Mouse (Mus musculus) erythroblast, embryonic 14.5 days (primary cell): ENCODE measurements at regions not wholly inside any gene's neighbourhood (a gene's known extent, or its start where the extent isn't known, plus 50 kb on each side); places are given as distances from the start of the nearest gene placed in this dataset.

Source experiments
- H3K27me3 ChIP-seq: 2 replicates; pipeline ENCODE4 v1.6.1; 2012; ENCODE audit warnings: inconsistent platforms; ENCODE audit not compliant: control insufficient read depth
- H3K36me3 ChIP-seq: 2 replicates; pipeline ENCODE4 v1.6.1; 2012; ENCODE audit warnings: mild to moderate bottlenecking, inconsistent platforms; ENCODE audit not compliant: control insufficient read depth
- H3K4me1 ChIP-seq: 2 replicates; pipeline ENCODE4 v1.6.1; 2012; ENCODE audit warnings: inconsistent platforms; ENCODE audit not compliant: control insufficient read depth
- H3K4me3 ChIP-seq: replicated peaks from 2 replicates; pipeline ENCODE3; 2012; ENCODE audit warnings: moderate library complexity, mild to moderate bottlenecking, inconsistent platforms
- H3K9me3 ChIP-seq: 2 replicates; pipeline ENCODE4 v1.6.1; 2012; ENCODE audit warnings: low read length, inconsistent platforms, mixed read lengths; ENCODE audit not compliant: control insufficient read depth
- GATA1 ChIP-seq: IDR thresholded peaks from 2 replicates; pipeline ENCODE4 v1.6.1; 2012; ENCODE audit warnings: low read length, inconsistent platforms, mixed read lengths
- TAL1 ChIP-seq: IDR thresholded peaks from 3 replicates; pipeline ENCODE4 v1.6.1; 2012; ENCODE audit warnings: low read length, inconsistent platforms, mixed read lengths

GRCm38 (mm10) chr13:83880305-83880704 lies 341.8 kb upstream of the Tmem161b start:
- no peaks in the 10 kb centered on the region for H3K9me3 ChIP-seq
- TF ChIP-seq TAL1, result no peak
- TF ChIP-seq GATA1, result no peak
- no peak overlapping the region for H3K4me3 ChIP-seq
- H3K36me3 ChIP-seq, result no peaks in the 10 kb centered on the region
- no peaks in the 10 kb centered on the region for H3K27me3 ChIP-seq
- H3K4me1 ChIP-seq, result no peaks in the 10 kb centered on the region

GRCm38 (mm10) chr13:83880772-83881171 lies 341.3 kb upstream of the Tmem161b start:
- no peaks in the 10 kb centered on the region for H3K36me3 ChIP-seq
- H3K27me3 ChIP-seq, result no peaks in the 10 kb centered on the region
- no peaks in the 10 kb centered on the region for H3K9me3 ChIP-seq
- no peak overlapping the region for H3K4me3 ChIP-seq
- H3K4me1 ChIP-seq, result no peaks in the 10 kb centered on the region
- no peak for TF ChIP-seq GATA1
- no peak for TF ChIP-seq TAL1

GRCm38 (mm10) chr13:83882839-83883238 lies 339.3 kb upstream of the Tmem161b start:
- TF ChIP-seq TAL1 (no peak), GATA1 (no peak)
- H3K27me3 ChIP-seq, result no peaks in the 10 kb centered on the region

GRCm38 (mm10) chr13:83883821-83884220 lies 338.3 kb upstream of the Tmem161b start:
- H3K27me3 ChIP-seq, result no peaks in the 10 kb centered on the region
- H3K4me3 ChIP-seq, result no peak overlapping the region
- no peaks in the 10 kb centered on the region for H3K36me3 ChIP-seq
- no peak for TF ChIP-seq TAL1
- no peak for TF ChIP-seq GATA1
- 0 out of 2 replicates have a peak, but pooled peaks cover 2% of the 10 kb centered on the region for H3K9me3 ChIP-seq
- H3K4me1 ChIP-seq, result no peaks in the 10 kb centered on the region

More at GRCm38 (mm10) chr13:83882839-83883238, 339.3 kb upstream of the Tmem161b start:
- H3K36me3 ChIP-seq, result no peaks in the 10 kb centered on the region
- no peak overlapping the region for H3K4me3 ChIP-seq
- 0 out of 2 replicates have a peak, but pooled peaks cover 2% of the 10 kb centered on the region for H3K9me3 ChIP-seq
- no peaks in the 10 kb centered on the region for H3K4me1 ChIP-seq

- no peaks in the 10 kb centered on the region for H3K36me3 ChIP-seq
- H3K4me1 ChIP-seq, result no peaks in the 10 kb centered on the region
- no peaks in the 10 kb centered on the region for H3K27me3 ChIP-seq
- TF ChIP-seq GATA1 (no peak), TAL1 (no peak)
- no peak overlapping the region for H3K4me3 ChIP-seq
- H3K9me3 ChIP-seq, result 0 out of 2 replicates have a peak, but pooled peaks cover 2% of the 10 kb centered on the region
These were observed 337.9 kb upstream of the Tmem161b start for GRCm38 (mm10) chr13:83884226-83884625.

GRCm38 (mm10) chr13:83884766-83885543 lies 337.1 kb upstream of the Tmem161b start:
- no peaks in the 10 kb centered on the region for H3K4me1 ChIP-seq
- 0 out of 2 replicates have a peak, but pooled peaks cover 2% of the 10 kb centered on the region for H3K9me3 ChIP-seq
- H3K27me3 ChIP-seq, result no peaks in the 10 kb centered on the region
- TF ChIP-seq TAL1 (no peak), GATA1 (no peak)
- no peak overlapping the region for H3K4me3 ChIP-seq
- H3K36me3 ChIP-seq, result no peaks in the 10 kb centered on the region

GRCm38 (mm10) chr13:83885729-83886128 lies 336.4 kb upstream of the Tmem161b start:
- Histone ChIP-seq H3K4me3 (no peak overlapping the region), H3K36me3 (no peaks in the 10 kb centered on the region), H3K27me3 (no peaks in the 10 kb centered on the region), H3K9me3 (0 out of 2 replicates have a peak, but pooled peaks cover 2% of the 10 kb centered on the region), H3K4me1 (no peaks in the 10 kb centered on the region)
- TF ChIP-seq TAL1, result no peak
- no peak for TF ChIP-seq GATA1

GRCm38 (mm10) chr13:83914697-83915096 lies 307.4 kb upstream of the Tmem161b start:
- TF ChIP-seq GATA1, result no peak
- no peak for TF ChIP-seq TAL1
- H3K4me1 ChIP-seq, result no peaks in the 10 kb centered on the region
- H3K9me3 ChIP-seq, result peaks cover 4% of the 10 kb centered on the region; the same call in 1 of the 2 replicates
- no peaks in the 10 kb centered on the region for H3K36me3 ChIP-seq
- no peaks in the 10 kb centered on the region for H3K27me3 ChIP-seq
- no peak overlapping the region for H3K4me3 ChIP-seq

GRCm38 (mm10) chr13:83932761-83933160 lies 289.3 kb upstream of the Tmem161b start:
- Histone ChIP-seq H3K4me1 (no peaks in the 10 kb centered on the region), H3K4me3 (no peak overlapping the region), H3K36me3 (no peaks in the 10 kb centered on the region), H3K9me3 (no peaks in the 10 kb centered on the region; the same call in 1 of the 2 replicates), H3K27me3 (no peaks in the 10 kb centered on the region)
- TF ChIP-seq TAL1, result no peak
- TF ChIP-seq GATA1, result no peak

GRCm38 (mm10) chr13:83946495-83946894 lies 275.6 kb upstream of the Tmem161b start:
- no peaks in the 10 kb centered on the region for H3K36me3 ChIP-seq
- no peak overlapping the region for H3K4me3 ChIP-seq
- no peaks in the 10 kb centered on the region for H3K4me1 ChIP-seq
- no peaks in the 10 kb centered on the region for H3K27me3 ChIP-seq
- H3K9me3 ChIP-seq, result peaks cover 9% of the 10 kb centered on the region; the same call in 1 of the 2 replicates
- TF ChIP-seq GATA1 (no peak), TAL1 (no peak)
